Mouse (Mus musculus): ENCODE data around the gene Zdhhc22.

GRCm38 (mm10) chr12:86948627-86949026, 41.6 kb downstream of the Zdhhc22 start:
- no peak for TF ChIP-seq CTCF (IDR thresholded peaks at IDR 0.05; ENCODE audit: extremely low read depth, insufficient read length, insufficient replicate concordance, low read depth, low read length)
- no peak for TF ChIP-seq POLR2A (IDR thresholded peaks at IDR 0.05; ENCODE audit: low read depth, low read length)

All from small intestine, adult 2 months (tissue).